Mouse (Mus musculus) spleen, postnatal 4 days (tissue): ENCODE data around the gene Adnp.

Source experiments
- DNase-seq, 2 experiments: peaks; one replicate each; pipeline ENCODE4 v3.0.0; 2022; ENCODE audit warnings: low spot score in 2 of 2

Gene Adnp

GRCm38 (mm10) chr2:168156361-168156760, 50.6 kb downstream of the Adnp start:
- DNase-seq, result no peak

GRCm38 (mm10) chr2:168155666-168156065, 51.2 kb downstream of the Adnp start:
- no peak for DNase-seq

GRCm38 (mm10) chr2:168154090-168154881, 52.6 kb downstream of the Adnp start:
- DNase-seq, result peak; percentile 87 to 93

- DNase-seq, result no peak
Observed at GRCm38 (mm10) chr2:168149241-168149640, 57.7 kb downstream of the Adnp start.

GRCm38 (mm10) chr2:168147722-168148432, 59.0 kb downstream of the Adnp start:
- no peak for DNase-seq

- no peak for DNase-seq
Observed at GRCm38 (mm10) chr2:168145437-168145836, 61.5 kb downstream of the Adnp start.

- DNase-seq, result no peak
Observed at GRCm38 (mm10) chr2:168143794-168144193, 63.1 kb downstream of the Adnp start.

GRCm38 (mm10) chr2:168137161-168137560, 69.8 kb downstream of the Adnp start:
- DNase-seq, result no peak
